Mouse (Mus musculus) megakaryocyte, embryonic 14.5 days (primary cell): Measurements from ENCODE around the gene Bcl9l.

Experiments
- FLI1 ChIP-seq: IDR thresholded peaks from 2 replicates; pipeline ENCODE4 v1.6.1; 2012; ENCODE audit warnings: low read length, inconsistent platforms, mixed read lengths
- GATA1 ChIP-seq: IDR thresholded peaks from 3 replicates; pipeline ENCODE4 v1.6.1; 2012; ENCODE audit warnings: mixed read lengths, low read length, inconsistent platforms, borderline replicate concordance

GRCm38 (mm10) chr9:44468224-44468623 is 14.4 kb upstream of the Bcl9l start:
- TF ChIP-seq GATA1 (no peak), FLI1 (no peak)
